Mouse (Mus musculus) heart, postnatal 10 days (tissue): ENCODE results near the gene Lamtor1. TPM values are rescaled to one million over a fixed set of nuclear protein-coding genes. Genes with fewer than 3 reads are reported as not detected.

Experiments used
- microRNA-seq, 2 experiments: library from miRNA; unstranded; fragments of <30 nt; microRNA quantifications; one replicate each; pipeline ENCODE4 v1.2.0; 2022
- total RNA-seq, 2 experiments: library from RNA; stranded (reverse); gene quantifications; 2 replicates each; pipeline ENCODE4 v1.2.3; 2021

Lamtor1 gene
- total RNA-seq, 2 experiments from 2014 or later, result 99.8 to 107 TPM

Small RNA genes lying within 50 kb of the gene (microRNA-seq; reads per million reads assigned to microRNA genes)
- gene Gm22655, result 0 reads per million in 2 experiments

Other genes with a start within 250 kb of the Lamtor1 start
- 10 to 100 TPM; 62.7 to 67.0 TPM for gene Clpb, start 242.3 kb upstream of the Lamtor1 start, total RNA-seq
- gene Phox2a, start 87.6 kb upstream of the Lamtor1 start, total RNA-seq, result under 1 TPM; 0.42 to 0.48 TPM
- 100 to 1,000 TPM; 135 to 140 TPM for gene Inppl1, start 67.7 kb upstream of the Lamtor1 start, total RNA-seq
- gene Folr2, start 48.7 kb upstream of the Lamtor1 start, total RNA-seq, result 1 to 10 TPM; 2.3 to 3.8 TPM
- gene Anapc15, start 42.2 kb upstream of the Lamtor1 start, total RNA-seq, result 10 to 100 TPM; 21.5 to 28.7 TPM
- gene Folr1, start 35.1 kb upstream of the Lamtor1 start, total RNA-seq, result 1 to 10 TPM in 1 of 2 experiments, under 1 TPM in 1; 0.72 to 1.2 TPM
- not detected for gene Tomt, start 455 bp downstream of the Lamtor1 start, total RNA-seq
- 1 to 10 TPM; 2.4 to 2.9 TPM for gene Lrrc51, start 28.0 kb downstream of the Lamtor1 start, total RNA-seq
- gene Numa1, start 28.2 kb downstream of the Lamtor1 start, total RNA-seq, result 100 to 1,000 TPM in 1 of 2 experiments, 10 to 100 TPM in 1; 97.4 to 113 TPM
- gene Il18bp, start 112.8 kb downstream of the Lamtor1 start, total RNA-seq, result 1 to 10 TPM; 4.4 to 5.7 TPM
- gene Rnf121, start 159.6 kb downstream of the Lamtor1 start, total RNA-seq, result 10 to 100 TPM; 20.4 to 24.3 TPM
- gene Xndc1, start 159.6 kb downstream of the Lamtor1 start, total RNA-seq, result 10 to 100 TPM in 1 of 2 experiments, 1 to 10 TPM in 1; 9.6 to 10.9 TPM
- gene Xntrpc, start 159.8 kb downstream of the Lamtor1 start, total RNA-seq, result under 1 TPM; 0.81 to 0.92 TPM
- gene Trpc2, start 177.2 kb downstream of the Lamtor1 start, total RNA-seq, result under 1 TPM in 1 of 2 experiments, not detected in 1; 0.20 TPM
- 10 to 100 TPM; 44.2 to 46.2 TPM for gene Art1, start 195.8 kb downstream of the Lamtor1 start, total RNA-seq
- gene Art5, start 203.6 kb downstream of the Lamtor1 start, total RNA-seq, result 1 to 10 TPM; 1.5 to 2.1 TPM
- under 1 TPM; 0.10 to 0.30 TPM for gene Chrna10, start 210.9 kb downstream of the Lamtor1 start, total RNA-seq